Mouse (Mus musculus): ENCODE measurements around the gene Nova1.

DNA sequence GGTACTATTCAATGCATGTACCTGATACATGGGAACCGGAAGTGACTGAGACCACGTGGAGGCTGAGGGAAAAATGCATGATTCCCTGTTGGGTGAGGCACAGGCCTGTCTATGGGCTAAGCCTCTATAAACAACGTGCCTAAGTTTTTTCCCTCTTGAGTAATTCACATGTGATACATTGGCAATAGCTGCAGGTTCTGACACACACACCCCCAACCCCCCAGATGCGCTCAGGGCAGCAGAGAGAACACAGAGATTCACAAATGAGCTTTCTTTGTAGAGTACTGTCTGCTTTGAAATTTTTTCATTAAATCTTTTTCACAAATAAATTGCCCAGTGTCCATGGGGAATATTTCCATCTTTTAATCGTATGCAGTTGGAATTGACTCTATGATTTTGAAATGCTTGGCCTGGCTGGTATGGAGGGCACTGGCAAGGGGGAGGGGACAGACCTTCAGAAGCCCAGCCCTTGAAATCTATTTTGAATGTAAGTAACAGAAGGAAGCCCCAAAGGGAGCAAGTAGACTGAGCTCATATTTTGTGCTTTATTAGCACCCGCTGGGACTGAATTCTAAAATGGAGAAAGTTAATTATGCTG, 173.3 kb downstream of the Nova1 start:
- no peak for TF ChIP-seq MAZ (IDR thresholded peaks at IDR 0.05; ENCODE audit: low read depth, low read length)
- no peak for TF ChIP-seq CTCF (IDR thresholded peaks at IDR 0.05 in 2 of 3, conservative IDR thresholded peaks at IDR 0.05 in 1 of 3; ENCODE audit: control insufficient read depth in 1 of 3, insufficient read depth in 1 of 3, low read depth in 2 of 3, low read length in 3 of 3, poor library complexity in 1 of 3, severe bottlenecking in 1 of 3)
- no peak for TF ChIP-seq RCOR1 (IDR thresholded peaks at IDR 0.05; ENCODE audit: low read depth, low read length)
- TF ChIP-seq USF1 (IDR thresholded peaks at IDR 0.05; ENCODE audit: low read depth, low read length): no peak
- no peak for TF ChIP-seq EP300 (IDR thresholded peaks at IDR 0.05; ENCODE audit: low read depth in 1 of 2, low read length in 2 of 2)
- TF ChIP-seq MAX (IDR thresholded peaks at IDR 0.05; ENCODE audit: low read length): no peak
- no peak for TF ChIP-seq BHLHE40 (IDR thresholded peaks at IDR 0.05; ENCODE audit: borderline replicate concordance, low read depth, low read length)
- no peak for TF ChIP-seq TCF12 (IDR thresholded peaks at IDR 0.05; ENCODE audit: low read depth, low read length)
- TF ChIP-seq JUND (IDR thresholded peaks at IDR 0.05; ENCODE audit: low read depth, low read length): no peak
- TF ChIP-seq ELF1 (IDR thresholded peaks at IDR 0.05; ENCODE audit: low read depth, low read length): no peak
- TF ChIP-seq POLR2A (IDR thresholded peaks at IDR 0.05; ENCODE audit: control insufficient read depth in 1 of 2, insufficient read depth in 1 of 2, low read depth in 1 of 2, low read length in 2 of 2, poor library complexity in 1 of 2): no peak
- TF ChIP-seq ETS1 (IDR thresholded peaks at IDR 0.05; ENCODE audit: low read depth, low read length): no peak
- TF ChIP-seq GATA1 (IDR thresholded peaks at IDR 0.05; ENCODE audit: low read depth, low read length): no peak
